Mouse (Mus musculus): Measurements from ENCODE around the gene Txn2.
A peak's percentile ranks its signal among the peaks of the same experiment; 100 is the strongest.

Gene Txn2

DNA sequence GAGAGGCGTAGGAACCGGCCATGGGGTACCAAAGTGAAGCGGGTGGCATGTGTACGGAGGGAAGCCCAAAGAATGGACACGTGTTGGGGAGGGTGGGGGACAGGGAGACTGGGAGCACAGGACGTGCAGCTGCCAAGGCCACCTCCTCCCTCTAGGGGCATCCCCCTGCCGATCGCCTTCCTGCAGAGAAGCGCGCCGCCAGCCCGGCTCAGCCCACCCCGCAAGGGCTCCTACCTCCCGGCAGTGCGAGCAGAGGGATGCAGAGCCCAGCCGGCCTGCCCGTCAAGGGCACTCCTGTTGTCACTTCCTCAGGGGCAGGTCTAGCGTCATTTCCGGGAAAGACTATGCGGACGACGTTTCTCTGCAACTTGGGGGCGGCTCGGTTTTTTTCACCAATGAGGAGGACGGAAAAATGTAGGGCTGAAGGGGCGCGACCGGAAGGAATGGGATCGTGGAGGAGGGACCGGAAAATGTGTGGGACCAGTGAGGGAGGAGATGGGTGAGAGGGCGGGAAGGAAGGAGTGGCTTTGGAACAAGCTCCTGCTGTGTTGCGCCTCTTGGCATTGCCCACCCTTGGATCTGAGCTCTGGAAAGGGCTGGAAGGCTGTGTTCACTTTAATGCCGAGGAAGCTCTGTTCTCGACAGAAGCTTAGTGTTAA is at the start of gene Txn2:
Txn2 (minus strand) TSS at position 334 of the 659 bp plus-strand sequence.
- peak; percentile 98 for DNase-seq (ENCODE audit: low read depth, low spot score)

- no peak for DNase-seq (ENCODE audit: low read depth, low spot score)
Measured at GRCm38 (mm10) chr15:77977663-77978062, 48.9 kb upstream of the Txn2 start.

GRCm38 (mm10) chr15:77974165-77974841 is 45.5 kb upstream of the Txn2 start:
- DNase-seq (ENCODE audit: low read depth, low spot score) = peak; percentile 54

DNA sequence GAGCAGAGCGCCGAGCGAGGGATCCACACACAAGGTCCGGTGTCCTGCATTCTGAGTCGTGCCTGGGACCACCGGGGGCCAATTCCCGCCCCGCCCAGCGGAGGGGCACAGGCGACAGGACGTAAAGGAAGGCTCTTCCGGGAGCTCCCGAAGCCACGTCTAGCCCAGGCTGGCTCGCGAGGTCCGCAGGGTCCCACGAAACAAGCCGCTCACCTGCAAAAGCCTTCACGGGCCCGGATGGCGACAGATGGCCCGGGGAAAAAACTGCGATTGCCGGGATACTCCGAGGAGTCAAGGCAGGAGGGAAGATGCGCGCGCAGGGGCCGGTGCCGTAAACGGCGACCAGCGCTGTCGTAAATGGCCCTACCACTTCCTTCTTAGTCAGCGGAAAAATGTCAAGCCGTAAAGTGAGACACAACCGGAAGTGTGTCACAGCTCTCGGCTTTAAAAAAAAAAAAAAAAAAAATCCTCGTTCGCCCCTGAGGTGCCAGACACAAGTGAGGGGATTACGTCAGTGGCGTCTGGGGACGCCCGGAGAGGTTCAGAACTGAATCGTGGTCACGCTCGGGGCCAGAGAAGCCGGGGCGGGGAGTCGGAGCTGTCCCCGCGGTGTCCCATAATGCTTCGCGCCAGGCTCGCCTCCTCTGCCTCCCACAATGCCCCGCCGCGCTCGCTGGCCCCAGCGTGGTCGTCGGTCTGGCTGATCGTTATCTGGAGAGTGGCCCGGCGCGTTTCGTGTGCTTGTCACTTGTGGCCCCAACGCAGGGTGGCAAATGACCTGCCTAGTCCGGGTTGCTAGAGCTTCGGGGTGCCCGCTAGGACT is 41.9 kb upstream of the Txn2 start, which contains the start of gene Eif3d:
Eif3d (minus strand) TSS at position 344 of the 823 bp plus-strand sequence.
- peak; percentile 93 for DNase-seq (ENCODE audit: low read depth, low spot score)

- no peak for DNase-seq (ENCODE audit: low read depth, low spot score)
Measured at GRCm38 (mm10) chr15:77969940-77970469, 41.2 kb upstream of the Txn2 start.

GRCm38 (mm10) chr15:77965117-77965528 is 36.3 kb upstream of the Txn2 start:
- peak; percentile 52 for DNase-seq (ENCODE audit: low read depth, low spot score)

GRCm38 (mm10) chr15:77962447-77962846 is 33.6 kb upstream of the Txn2 start:
- no peak for DNase-seq (ENCODE audit: low read depth, low spot score)

DNA sequence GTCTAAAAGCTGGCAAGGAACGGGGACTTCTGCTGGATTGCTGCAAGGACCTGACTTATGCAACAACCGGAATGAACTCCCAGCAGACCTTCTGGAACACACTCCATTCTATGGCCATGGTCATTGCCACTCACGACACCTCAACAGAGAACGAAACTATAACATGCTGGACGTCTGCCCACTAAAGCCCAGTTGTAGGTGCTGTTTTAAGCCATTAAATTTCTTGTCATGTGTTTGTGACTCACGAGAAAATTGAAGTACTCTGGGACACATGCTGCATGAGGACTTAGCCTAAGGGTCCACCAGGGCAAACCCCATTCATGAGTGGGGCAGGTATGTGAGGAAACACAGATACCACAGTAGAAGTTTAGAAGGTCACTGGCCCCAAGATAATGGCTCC is 31.9 kb upstream of the Txn2 start:
- DNase-seq (ENCODE audit: low read depth, low spot score) = no peak

DNA sequence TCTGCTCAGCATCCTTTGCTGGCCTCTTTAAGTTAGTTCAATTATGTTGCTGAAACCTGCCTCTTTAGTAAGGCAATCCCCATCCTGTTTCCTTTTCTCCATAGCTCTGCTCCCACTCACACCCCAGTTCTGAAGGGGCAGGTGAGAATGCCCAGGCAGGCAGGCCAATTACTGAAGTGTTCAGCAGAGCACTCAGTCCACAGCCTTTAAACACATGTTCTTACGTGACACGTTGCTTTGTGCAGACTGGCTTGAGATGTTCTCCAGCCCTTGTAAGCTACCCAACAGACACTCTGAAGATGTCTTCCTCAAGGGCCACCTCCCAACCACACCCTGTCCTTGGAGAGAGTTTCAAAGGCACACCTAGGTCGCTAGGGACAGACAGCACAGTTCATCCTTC is 29.3 kb upstream of the Txn2 start:
- DNase-seq (ENCODE audit: low read depth, low spot score) = no peak

DNA sequence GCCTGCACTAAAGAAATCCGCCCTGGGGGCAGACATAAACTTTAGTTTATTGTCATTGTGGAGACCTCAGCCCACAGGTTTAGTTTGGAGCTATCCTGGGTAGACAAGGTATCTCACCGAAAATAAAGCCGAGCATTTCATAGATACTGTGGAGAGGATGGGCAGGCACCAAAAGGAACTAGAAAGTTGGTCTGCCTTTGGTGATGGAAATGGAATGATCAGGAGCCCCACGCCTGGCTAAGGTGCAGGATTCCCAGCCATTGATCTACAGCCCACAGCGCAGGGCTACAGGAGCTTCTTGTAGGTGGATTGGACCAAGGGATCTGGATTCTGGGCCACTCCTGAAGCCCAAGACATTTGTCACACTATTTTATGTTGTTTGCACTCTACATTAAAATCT is 28.8 kb upstream of the Txn2 start:
- DNase-seq (ENCODE audit: low read depth, low spot score) = no peak

DNA sequence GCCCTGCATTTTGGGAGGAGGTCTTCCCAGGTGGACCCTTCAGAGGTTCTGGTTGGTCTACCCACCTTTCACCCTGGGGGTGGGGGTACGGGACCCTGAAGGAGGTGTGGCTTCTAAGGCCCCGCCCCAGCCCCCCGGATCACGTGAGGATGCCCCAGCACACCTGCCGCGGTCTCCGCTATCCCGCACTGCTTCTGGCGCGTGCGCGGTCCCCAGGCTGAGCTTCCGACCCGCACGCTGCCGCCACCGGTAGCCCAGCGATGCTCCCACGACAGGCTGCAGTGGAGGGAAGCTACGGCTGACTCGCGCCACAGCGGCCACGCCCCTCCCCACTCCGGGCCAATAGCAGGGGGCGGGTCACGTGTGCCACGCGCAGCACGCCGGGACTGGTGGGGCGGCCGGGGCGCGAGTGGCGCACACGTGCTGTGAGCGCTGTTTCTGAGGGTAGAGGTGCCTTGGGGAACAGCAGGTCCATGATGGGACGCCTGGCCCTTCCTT is 27.6 kb upstream of the Txn2 start, which contains the start of gene Foxred2:
Foxred2 (minus strand) TSS at position 319 of the 498 bp plus-strand sequence.
- DNase-seq (ENCODE audit: low read depth, low spot score) = no peak

GRCm38 (mm10) chr15:77955440-77956403 is 26.9 kb upstream of the Txn2 start:
- no peak for DNase-seq (ENCODE audit: low read depth, low spot score)

- no peak for DNase-seq (ENCODE audit: low read depth, low spot score)
Measured at GRCm38 (mm10) chr15:77954362-77954761, 25.6 kb upstream of the Txn2 start.

GRCm38 (mm10) chr15:77952921-77953320 is 24.1 kb upstream of the Txn2 start:
- DNase-seq (ENCODE audit: low read depth, low spot score) = no peak

DNA sequence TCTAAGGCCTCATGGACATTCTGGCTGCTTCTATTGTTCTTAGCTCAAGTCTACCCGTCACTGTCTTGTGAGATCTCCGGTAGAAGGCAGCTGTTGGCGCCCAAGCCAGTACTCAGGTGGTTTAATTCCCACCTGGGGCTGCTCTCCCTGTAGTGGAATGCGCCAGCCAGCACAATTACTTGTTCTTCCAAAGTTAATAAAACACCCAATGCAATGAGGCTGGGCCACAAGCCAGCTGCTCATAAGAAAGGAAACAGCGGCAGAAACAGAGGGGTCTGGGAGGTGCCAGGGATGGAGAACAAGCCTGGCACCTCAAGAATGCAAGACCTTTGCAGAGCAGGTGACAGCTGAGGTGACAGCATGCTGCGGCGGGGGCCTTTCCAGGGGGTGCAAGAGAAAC is 20.3 kb upstream of the Txn2 start:
- no peak for DNase-seq (ENCODE audit: low read depth, low spot score)

- no peak for DNase-seq (ENCODE audit: low read depth, low spot score)
Measured at GRCm38 (mm10) chr15:77945711-77946110, 16.9 kb upstream of the Txn2 start.

DNA sequence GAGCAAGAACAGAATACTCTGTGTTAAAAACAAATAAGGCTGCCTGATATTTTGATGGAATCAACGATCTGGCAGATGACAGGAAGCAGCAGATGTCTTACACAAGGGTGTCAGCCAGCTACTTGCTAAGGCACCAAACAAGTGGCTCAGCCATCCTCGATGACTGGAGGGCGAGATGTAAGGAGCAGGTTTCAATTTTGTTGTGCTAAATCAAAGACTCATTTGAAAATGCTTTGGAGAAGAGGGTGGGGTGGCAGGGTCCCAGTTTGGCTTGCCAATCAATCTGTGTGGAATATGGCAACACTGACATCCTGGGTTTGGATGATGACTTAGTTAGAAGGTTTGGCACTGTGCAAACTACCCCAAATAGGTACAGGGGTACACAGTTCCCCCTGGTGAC is 12.8 kb upstream of the Txn2 start:
- no peak for DNase-seq (ENCODE audit: low read depth, low spot score)

- no peak for DNase-seq (ENCODE audit: low read depth, low spot score)
Measured at GRCm38 (mm10) chr15:77938516-77938915, 9.7 kb upstream of the Txn2 start.

GRCm38 (mm10) chr15:77935673-77936375 is 7.0 kb upstream of the Txn2 start:
- no peak for DNase-seq (ENCODE audit: low read depth, low spot score)

DNA sequence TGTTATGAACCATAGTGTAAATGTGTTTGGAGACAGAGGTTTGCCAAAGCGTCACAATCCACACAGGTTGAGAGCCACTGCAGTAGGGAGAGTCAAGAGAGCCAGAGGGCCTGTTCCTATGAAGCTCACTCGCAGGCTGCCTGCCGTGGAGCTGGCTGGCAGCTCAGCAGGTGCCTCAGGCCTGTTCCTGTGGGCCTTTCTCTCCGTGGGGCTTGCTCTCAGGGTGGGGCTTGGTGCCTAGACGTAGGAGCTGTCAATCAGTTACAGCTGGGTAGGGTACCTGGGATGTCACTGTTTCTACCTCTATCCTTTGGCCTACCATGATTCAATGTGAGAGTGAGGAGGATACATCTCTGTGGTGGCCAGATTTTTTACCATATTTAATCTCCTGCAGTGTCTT is 6.2 kb upstream of the Txn2 start:
- no peak for DNase-seq (ENCODE audit: low read depth, low spot score)
